Comparison of ENCODE assay signal across 8 mouse cellular contexts in the genomic region with DNA sequence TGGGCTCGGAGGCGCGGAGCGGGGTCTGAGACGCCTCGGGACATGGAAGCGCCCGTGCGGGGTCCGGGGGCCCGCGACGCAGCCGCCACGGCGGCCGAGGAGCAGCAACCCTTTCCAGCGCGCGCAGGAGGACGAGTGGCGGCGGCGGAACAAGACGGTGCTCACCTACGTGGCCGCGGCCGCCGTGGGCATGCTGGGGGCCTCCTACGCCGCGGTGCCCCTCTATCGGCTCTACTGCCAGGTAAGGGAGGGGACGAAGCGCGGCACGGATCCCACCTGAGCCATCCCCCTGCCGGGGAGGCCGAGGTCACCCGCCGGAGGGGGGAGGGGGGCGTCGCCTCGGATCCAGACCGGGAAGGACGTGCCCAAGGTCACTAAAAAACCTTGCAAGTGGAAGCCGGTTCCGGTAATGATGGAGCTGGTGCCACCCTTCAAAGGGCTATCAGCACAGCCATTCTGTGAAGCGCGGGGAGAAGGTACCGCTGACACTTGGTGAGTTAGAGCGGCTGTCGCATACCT. TPM values are rescaled to one million over a fixed set of nuclear protein-coding genes. Genes with fewer than 3 reads are reported as not detected.
A peak's percentile ranks its signal among the peaks of the same experiment; 100 is the strongest.
DNase-seq lines count a peak whose midpoint lies in the region; ATAC-seq and TF ChIP-seq lines count a peak whose summit lies in the region.

No protein-coding gene starts in this region.

- dilution Hi-C loops in CH12.LX (cut with MboI; ENCODE audit: extremely low pct_ligation_motif_present, extremely low pct_unique_long_range_greater_than_20kb, low sequenced_read_pairs), result no loop called here

- ATAC-seq in forebrain, embryonic 16.5 days, result peak; percentile 18
- peak; percentile 16 for ATAC-seq in lung, embryonic 15.5 days (ENCODE audit: borderline replicate concordance, extremely low read depth, low FRiP score, low TSS enrichment)

- peaks cover 32% of the 10 kb centered on the region for H3K79me2 ChIP-seq in CH12.LX (replicated peaks; ENCODE audit: control insufficient read depth, extremely low read depth, insufficient read depth, poor library complexity, severe bottlenecking)

- TF ChIP-seq RAD21 in CH12.LX (IDR thresholded peaks at IDR 0.05; ENCODE audit: low read depth, low read length), result no peak

- peak overlapping the region; percentile 79 for H3K9ac ChIP-seq in CH12.LX (ENCODE audit: insufficient read depth, low read depth)
- peak overlapping the region; percentile 99 for H3K9ac ChIP-seq in forebrain, embryonic 16.5 days (replicated peaks; ENCODE audit: low read depth, low read length)
- peak overlapping the region; percentile 98 for H3K9ac ChIP-seq in lung, embryonic 15.5 days

- H3K36me3 ChIP-seq in CH12.LX (replicated peaks in 1 of 2; ENCODE audit: control insufficient read depth in 1 of 2, insufficient read depth in 1 of 2, low read length in 1 of 2), result peaks cover 6 to 27% of the 10 kb centered on the region in 2 experiments
- H3K36me3 ChIP-seq in forebrain, embryonic 16.5 days (ENCODE audit: control insufficient read depth, insufficient read depth), result no peaks in the 10 kb centered on the region; the same call in 1 of the 2 replicates
- peaks cover 18% of the 10 kb centered on the region; the same call in 1 of the 2 replicates for H3K36me3 ChIP-seq in lung, embryonic 15.5 days

- H3K27me3 ChIP-seq in CH12.LX (replicated peaks), result no peaks in the 10 kb centered on the region
- H3K27me3 ChIP-seq in forebrain, embryonic 16.5 days (replicated peaks; ENCODE audit: control insufficient read depth, insufficient read depth, low read length), result no peaks in the 10 kb centered on the region
- no peaks in the 10 kb centered on the region for H3K27me3 ChIP-seq in lung, embryonic 15.5 days

- no peak for TF ChIP-seq POLR2A in CH12.LX (IDR thresholded peaks at IDR 0.05; ENCODE audit: low read depth, low read length)

- peak overlapping the region; percentile 94 for H3K4me3 ChIP-seq in gastrocnemius, adult 2 months
- H3K4me3 ChIP-seq in CH12.LX (replicated peaks in 1 of 3; ENCODE audit: low read depth in 2 of 3, low read length in 2 of 3, poor library complexity in 1 of 3), result peak overlapping the region; percentile 76 to 100 (median 89)
- H3K4me3 ChIP-seq in brown adipose tissue, adult 24 weeks (ENCODE audit: insufficient read depth, low read depth, low read length), result peak overlapping the region; percentile 87
- H3K4me3 ChIP-seq in forebrain, embryonic 16.5 days (replicated peaks; ENCODE audit: low read length), result peak overlapping the region; percentile 62
- H3K4me3 ChIP-seq in lung, embryonic 15.5 days, result peak overlapping the region; percentile 90

- peak overlapping the region; percentile 97 for H3K27ac ChIP-seq in gastrocnemius, adult 2 months
- H3K27ac ChIP-seq in CH12.LX (ENCODE audit: insufficient read depth, low read depth), result peak overlapping the region; percentile 21
- H3K27ac ChIP-seq in brown adipose tissue, adult 24 weeks (replicated peaks; ENCODE audit: low read depth, low read length), result peak overlapping the region; percentile 84
- peak overlapping the region; percentile 92 for H3K27ac ChIP-seq in forebrain, embryonic 16.5 days (ENCODE audit: low read length)
- H3K27ac ChIP-seq in lung, embryonic 15.5 days, result peak overlapping the region; percentile 95

- TF ChIP-seq CTCF in gastrocnemius, adult 2 months (IDR thresholded peaks at IDR 0.05), result no peak
- no peak for TF ChIP-seq CTCF in CH12.LX (conservative IDR thresholded peaks at IDR 0.05 in 1 of 2, IDR thresholded peaks at IDR 0.05 in 1 of 2; ENCODE audit: low read depth in 2 of 2, low read length in 2 of 2)

- TF ChIP-seq EP300 in CH12.LX (IDR thresholded peaks at IDR 0.05; ENCODE audit: low read length), result no peak

- peak overlapping the region; percentile 69 for H3K4me2 ChIP-seq in CH12.LX (ENCODE audit: insufficient read depth, low read depth, poor library complexity, severe bottlenecking)
- peak overlapping the region; percentile 75 for H3K4me2 ChIP-seq in forebrain, embryonic 16.5 days (ENCODE audit: low read length)
- H3K4me2 ChIP-seq in lung, embryonic 15.5 days, result peak overlapping the region; percentile 53

- intact Hi-C loops in gastrocnemius, adult 2 months (cut with DNase I), result no loop called here

- peaks cover 12 to 30% of the 10 kb centered on the region in 2 experiments for H3K4me1 ChIP-seq in CH12.LX (ENCODE audit: control insufficient read depth in 1 of 2, insufficient read depth in 2 of 2)
- H3K4me1 ChIP-seq in brown adipose tissue, adult 24 weeks (ENCODE audit: control insufficient read depth, insufficient read depth, insufficient read length, low read length), result no peaks in the 10 kb centered on the region
- peaks cover 14% of the 10 kb centered on the region for H3K4me1 ChIP-seq in forebrain, embryonic 16.5 days (replicated peaks; ENCODE audit: control insufficient read depth, insufficient read depth, low read length)
- H3K4me1 ChIP-seq in lung, embryonic 15.5 days, result peaks cover 14% of the 10 kb centered on the region

- in situ Hi-C loops in CH12.LX (cut with MboI; ENCODE audit: low pct_ligation_motif_present, low pct_unique_long_range_greater_than_20kb, low sequenced_read_pairs), result no loop called here

- no peaks in the 10 kb centered on the region for H3K9me3 ChIP-seq in CH12.LX (replicated peaks; ENCODE audit: low read length)
- no peaks in the 10 kb centered on the region for H3K9me3 ChIP-seq in forebrain, embryonic 16.5 days (ENCODE audit: control insufficient read depth, low read length)
- no peaks in the 10 kb centered on the region for H3K9me3 ChIP-seq in lung, embryonic 15.5 days

- peak; percentile 67 for DNase-seq in gastrocnemius, adult 2 months
- DNase-seq in gastrocnemius, postnatal 10 days, result no peak
- peak; percentile 40 for DNase-seq in CH12.LX (ENCODE audit: extremely low read depth)
- DNase-seq in kidney, adult 11 months, result peak; percentile 59
- DNase-seq in skeletal muscle tissue, adult 2 months (ENCODE audit: low read depth, low spot score), result peak; percentile 25

- WGBS in forebrain, embryonic 16.5 days, result under 1% methylated on average over 46 of the region's 54 CpGs
- under 1% methylated on average over 47 of the region's 54 CpGs for WGBS in lung, embryonic 15.5 days

TF ChIP-seq in CH12.LX, 34 proteins besides CTCF, POLR2A, EP300 and RAD21:
- TF ChIP-seq ELF1 (IDR thresholded peaks at IDR 0.05; ENCODE audit: low read depth, low read length), result no peak
- TF ChIP-seq CHD1 (IDR thresholded peaks at IDR 0.05; ENCODE audit: low read depth, low read length), result 0 out of 2 replicates have a peak, but pooled peaks have one; percentile 38
- no peak for TF ChIP-seq IRF4 (IDR thresholded peaks at IDR 0.05; ENCODE audit: low read depth, low read length)
- TF ChIP-seq UBTF (IDR thresholded peaks at IDR 0.05; ENCODE audit: low read depth, low read length), result 0 out of 2 replicates have a peak, but pooled peaks have one; percentile 32
- TF ChIP-seq USF1 (IDR thresholded peaks at IDR 0.05; ENCODE audit: low read depth, low read length), result no peak
- no peak for TF ChIP-seq USF2 (conservative IDR thresholded peaks at IDR 0.05; ENCODE audit: low read depth, low read length)
- no peak for TF ChIP-seq CHD2 (IDR thresholded peaks at IDR 0.05; ENCODE audit: low read length)

RNA-seq across cellular contexts. Expression of gene Cox11, which starts 0.4 kb away (rescaled TPM):
- total RNA-seq in gastrocnemius, adult 2 months (2021), result 10 to 100 TPM; 20.1 to 27.9 TPM
- 10 to 100 TPM; 21.6 to 22.2 TPM for total RNA-seq in gastrocnemius, postnatal 10 days (2021)
- total RNA-seq in CH12.LX (2012; rRNA removed), result 43.2 and 45.4 TPM in 2 replicates
- total RNA-seq in CH12.LX (2014; rRNA removed), result 63.1 and 64.3 TPM in 2 replicates
- polyA plus RNA-seq in CH12.LX (2012; ENCODE audit: insufficient read length, low read depth), result 61.4 and 65.6 TPM in 2 replicates
- polyA plus RNA-seq in brown adipose tissue, adult 24 weeks (2012; ENCODE audit: insufficient read depth, insufficient read length, missing spikeins), result 29.9 and 32.3 TPM in 2 replicates
- 34.3 and 37.3 TPM in 2 replicates for polyA plus RNA-seq in forebrain, embryonic 16.5 days (2015; fragmentation: Nextera tagmentation; extraction: Ambion mirVana)
- 35.5 and 39.2 TPM in 2 replicates for polyA plus RNA-seq in lung, embryonic 15.5 days (2015; fragmentation: Nextera tagmentation; extraction: Ambion mirVana)

RNA-seq across cellular contexts. Expression of gene Stxbp4, which starts 0.5 kb away (rescaled TPM):
- total RNA-seq in gastrocnemius, adult 2 months (2021), result 10 to 100 TPM; 14.8 to 16.8 TPM
- total RNA-seq in gastrocnemius, postnatal 10 days (2021), result 10 to 100 TPM; 11.4 to 13.5 TPM
- total RNA-seq in CH12.LX (2012; rRNA removed), result 5.2 and 5.6 TPM in 2 replicates
- total RNA-seq in CH12.LX (2014; rRNA removed), result 3.7 and 3.9 TPM in 2 replicates
- polyA plus RNA-seq in CH12.LX (2012; ENCODE audit: insufficient read length, low read depth), result 4.6 and 5.9 TPM in 2 replicates
- polyA plus RNA-seq in brown adipose tissue, adult 24 weeks (2012; ENCODE audit: insufficient read depth, insufficient read length, missing spikeins), result 2.4 and 3.3 TPM in 2 replicates
- polyA plus RNA-seq in forebrain, embryonic 16.5 days (2015; fragmentation: Nextera tagmentation; extraction: Ambion mirVana), result 17.7 and 19.4 TPM in 2 replicates
- polyA plus RNA-seq in lung, embryonic 15.5 days (2015; fragmentation: Nextera tagmentation; extraction: Ambion mirVana), result 21.4 and 22.6 TPM in 2 replicates

RNA-seq across cellular contexts. Expression of gene Tom1l1, which starts 49.8 kb away (rescaled TPM):
- total RNA-seq in gastrocnemius, adult 2 months (2021), result 10 to 100 TPM; 13.2 to 15.9 TPM
- total RNA-seq in gastrocnemius, postnatal 10 days (2021), result 10 to 100 TPM; 13.7 to 16.5 TPM
- total RNA-seq in CH12.LX (2012; rRNA removed) (0.25 and 0.42 TPM in 2 replicates), CH12.LX (2014; rRNA removed) (not detected in 2 replicates)
- polyA plus RNA-seq in CH12.LX (2012; ENCODE audit: insufficient read length, low read depth), result 4.2 and 4.9 TPM in 2 replicates
- 9.3 and 11.6 TPM in 2 replicates for polyA plus RNA-seq in brown adipose tissue, adult 24 weeks (2012; ENCODE audit: insufficient read depth, insufficient read length, missing spikeins)
- 11.4 and 13.1 TPM in 2 replicates for polyA plus RNA-seq in forebrain, embryonic 16.5 days (2015; fragmentation: Nextera tagmentation; extraction: Ambion mirVana)
- 36.4 and 37.1 TPM in 2 replicates for polyA plus RNA-seq in lung, embryonic 15.5 days (2015; fragmentation: Nextera tagmentation; extraction: Ambion mirVana)

Comparison
In these comparisons a context has a peak if more than half of its experiments do, and no peak if none do; other contexts are left out.
1. H3K27ac ChIP-seq: peak in every context shown above with its lines; median percentile 97 in gastrocnemius, adult 2 months; 95 in lung, embryonic 15.5 days; 92 in forebrain, embryonic 16.5 days; 84 in brown adipose tissue, adult 24 weeks; 21 in CH12.LX.